Mouse (Mus musculus) liver, postnatal 0 days (tissue): ENCODE measurements around the gene Efnb2.

Experiments used
- CTCF ChIP-seq: sonication (generic); IDR thresholded peaks from 2 replicates; pipeline ENCODE4 v1.5.1; 2016; ENCODE audit warnings: antibody characterized with exemption, low read depth
- EP300 ChIP-seq: IDR thresholded peaks from 2 replicates; pipeline ENCODE4 v1.6.1; 2016; ENCODE audit warnings: antibody characterized with exemption, low read depth, mild to moderate bottlenecking

DNA sequence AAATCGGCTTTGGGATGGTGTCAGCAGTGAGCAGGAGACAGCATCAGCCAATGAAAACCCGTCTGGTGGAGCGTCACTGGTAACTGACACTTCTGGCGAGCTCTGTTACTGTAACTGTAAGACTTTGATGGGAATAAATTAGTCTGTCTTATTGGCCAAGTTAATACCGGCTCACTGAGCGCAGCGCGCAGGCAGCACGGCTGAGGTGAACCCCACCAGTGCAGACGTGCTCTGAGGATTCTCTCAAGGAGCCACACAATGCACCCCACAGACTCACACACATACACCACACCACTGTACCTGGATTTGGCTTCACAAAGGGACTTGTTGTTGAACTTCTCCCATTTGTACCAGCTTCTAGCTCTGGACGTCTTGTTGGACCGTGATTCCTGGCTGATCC lies 39.0 kb downstream of the Efnb2 start:
- TF ChIP-seq CTCF (no peak), EP300 (no peak)
